In genomic region chr12:71830607-71831257, GRCm38 (mm10) we compare ENCODE assay signal across 8 mouse cellular contexts. TPM values are rescaled to one million over a fixed set of nuclear protein-coding genes. Genes with fewer than 3 reads are reported as not detected.
A peak's percentile ranks its signal among the peaks of the same experiment; 100 is the strongest.
DNase-seq lines count a peak whose midpoint lies in the region; ATAC-seq and TF ChIP-seq lines count a peak whose summit lies in the region.

TSS of gene Daam1 (plus strand) at chr12:71831078.

- peak; percentile 99 for DNase-seq in ZHBTc4 (ENCODE audit: low read depth, low spot score)
- peak; percentile 95 for DNase-seq in gastrocnemius, adult 2 months
- peak; percentile 99 for DNase-seq in hindbrain, postnatal 0 days (ENCODE audit: low spot score)
- peak; percentile 91 to 93 for DNase-seq in left cerebral cortex, adult 2 months (ENCODE audit: extremely low spot score in 1 of 2, low spot score in 2 of 2)
- DNase-seq in right cerebral cortex, adult 2 months (ENCODE audit: low spot score in 2 of 2) = peak; percentile 94 to 96
- DNase-seq in urinary bladder, postnatal 14 days (ENCODE audit: low spot score) = peak; percentile 93

- intact Hi-C loops in gastrocnemius, adult 2 months (cut with DNase I) = loop anchor here (2.0 to 5.0 kb wide), 4 partner anchors 57 to 216 kb away; no protein-coding TSS in a partner anchor
- intact Hi-C loops in left cerebral cortex, adult 2 months (cut with DNase I) = loop anchor here (5.0 kb wide), 4 partner anchors 37 to 152 kb away; no protein-coding TSS in a partner anchor

- H3K27ac ChIP-seq in gastrocnemius, adult 2 months = peak within 1 kb of the TSS; percentile 94
- peak within 1 kb of the TSS; percentile 94 for H3K27ac ChIP-seq in hindbrain, postnatal 0 days
- H3K27ac ChIP-seq in left cerebral cortex, adult 2 months = peak within 1 kb of the TSS; percentile 95

- peak within 1 kb of the TSS; percentile 78 for H3K9ac ChIP-seq in hindbrain, postnatal 0 days (replicated peaks; ENCODE audit: low read length)

- H3K27me3 ChIP-seq in hindbrain, postnatal 0 days (ENCODE audit: insufficient read depth, low read length) = no peaks in the 10 kb centered on the region

- peak within 1 kb of the TSS; percentile 94 for H3K4me3 ChIP-seq in gastrocnemius, adult 2 months
- H3K4me3 ChIP-seq in hindbrain, postnatal 0 days (ENCODE audit: low read length) = peak within 1 kb of the TSS; percentile 81
- peak within 1 kb of the TSS; percentile 98 for H3K4me3 ChIP-seq in left cerebral cortex, adult 2 months

- peak; percentile 52 for TF ChIP-seq CTCF in gastrocnemius, adult 2 months (IDR thresholded peaks at IDR 0.05)
- TF ChIP-seq CTCF in hindbrain, postnatal 0 days (IDR thresholded peaks at IDR 0.05; ENCODE audit: low read depth) = peak; percentile 37; the same call in 1 of the 2 replicates
- TF ChIP-seq CTCF in left cerebral cortex, adult 2 months (IDR thresholded peaks at IDR 0.05) = peak; percentile 21

- peak; percentile 95 for ATAC-seq in common myeloid progenitor, adult 5-6 weeks (replicated peaks; ENCODE audit: low read depth, poor library complexity, severe bottlenecking)
- ATAC-seq in hindbrain, postnatal 0 days = peak; percentile 100
- ATAC-seq in megakaryocyte, adult 5-6 weeks (ENCODE audit: poor library complexity, severe bottlenecking) = peak; percentile 90

- no peaks in the 10 kb centered on the region for H3K9me3 ChIP-seq in hindbrain, postnatal 0 days (ENCODE audit: low read length)

- no peaks in the 10 kb centered on the region for H3K36me3 ChIP-seq in hindbrain, postnatal 0 days (ENCODE audit: insufficient read depth, low read length)

- WGBS in hindbrain, postnatal 0 days = 0% methylated on average over 35 of the region's 35 CpGs

- peak within 1 kb of the TSS; percentile 80 for H3K4me2 ChIP-seq in hindbrain, postnatal 0 days (ENCODE audit: low read depth, low read length)

- H3K4me1 ChIP-seq in hindbrain, postnatal 0 days (ENCODE audit: insufficient read depth, low read length) = peaks cover 11% of the 10 kb centered on the region

RNA-seq across cellular contexts. Expression of gene Daam1, which starts in this region (rescaled TPM):
- total RNA-seq in common myeloid progenitor, adult 5-6 weeks (2017) = 20.0 and 20.8 TPM in 2 replicates
- 10 to 100 TPM in 1 of 2 experiments, 1 to 10 TPM in 1; 8.0 to 12.8 TPM for total RNA-seq in gastrocnemius, adult 2 months (2021)
- 46.8 and 54.5 TPM in 2 replicates for total RNA-seq in hindbrain, postnatal 0 days (2014; rRNA removed)
- polyA plus RNA-seq in hindbrain, postnatal 0 days (2015; fragmentation: Nextera tagmentation; extraction: Ambion mirVana) = 21.9 and 22.3 TPM in 2 replicates
- total RNA-seq in left cerebral cortex, adult 2 months (2021) = 10 to 100 TPM; 48.0 to 55.0 TPM
- total RNA-seq in megakaryocyte, adult 5-6 weeks (2015) = 12.3 and 12.7 TPM in 2 replicates
- 14.6 and 18.0 TPM in 2 replicates for total RNA-seq in megakaryocyte, adult 5-6 weeks (2017)

Comparison
In these comparisons a context has a peak if more than half of its experiments do, and no peak if none do; other contexts are left out.
1. Peak in every context shown above with its lines: DNase-seq, ATAC-seq, H3K4me3 ChIP-seq and H3K27ac ChIP-seq.